Mouse (Mus musculus) adrenal gland, postnatal 36 days (tissue): ENCODE measurements around the gene Actl11. TPM values are rescaled to one million over a fixed set of nuclear protein-coding genes. Genes with fewer than 3 reads are reported as not detected.

Experiments used
- DNase-seq, 2 experiments: peaks; one replicate each; pipeline ENCODE4 v3.0.0; 2021; ENCODE audit warnings: mixed read lengths in 1 of 2
- long read RNA-seq, 2 experiments: library from polyadenylated mRNA; stranded (forward); transcript quantifications; one replicate each; pipeline ENCODE4 v2.0.0; 2021; ENCODE audit warnings: borderline sequencing depth in 2 of 2
- total RNA-seq, 2 experiments: library from RNA; stranded (reverse); gene quantifications; 2 replicates each; pipeline ENCODE4 v1.2.3; 2021

Gene Actl11
- not detected for total RNA-seq
- long read RNA-seq, experiment 1: 0 reads
- long read RNA-seq, experiment 2: 0 reads

GRCm38 (mm10) chr9:107928169-107928568 is at the start of gene Actl11:
Actl11 (plus strand) TSS chr9:107928469.
- DNase-seq: no peak

- no peak for DNase-seq
These were observed 47.9 kb upstream of the Actl11 start for GRCm38 (mm10) chr9:107880411-107880810.

GRCm38 (mm10) chr9:107887804-107888266 is 40.4 kb upstream of the Actl11 start, which contains the start of gene Mon1a:
Mon1a (plus strand) TSS chr9:107888151.
- DNase-seq: peak; percentile 94 to 95

GRCm38 (mm10) chr9:107888267-107888850 is 39.9 kb upstream of the Actl11 start:
- DNase-seq: peak; percentile 15 to 33

- DNase-seq: no peak
These were observed 38.0 kb upstream of the Actl11 start for GRCm38 (mm10) chr9:107890260-107890659.

GRCm38 (mm10) chr9:107891023-107891422 is 37.2 kb upstream of the Actl11 start:
- DNase-seq: no peak

GRCm38 (mm10) chr9:107898563-107898962 is 29.7 kb upstream of the Actl11 start:
- peak in 1 of 2 experiments; percentile 44 for DNase-seq

GRCm38 (mm10) chr9:107899855-107900254 is 28.4 kb upstream of the Actl11 start:
- DNase-seq: no peak

- DNase-seq: peak; percentile 62 to 78
These were observed 27.2 kb upstream of the Actl11 start for GRCm38 (mm10) chr9:107900840-107901626.

GRCm38 (mm10) chr9:107901627-107901914 is 26.7 kb upstream of the Actl11 start:
- DNase-seq: no peak

- DNase-seq: peak; percentile 87 to 89
These were observed 23.5 kb upstream of the Actl11 start for GRCm38 (mm10) chr9:107904726-107905125.

GRCm38 (mm10) chr9:107906252-107906966 is 21.9 kb upstream of the Actl11 start, which contains the start of gene Mst1r:
Mst1r (plus strand) TSS chr9:107906873.
- peak; percentile 89 to 94 for DNase-seq

GRCm38 (mm10) chr9:107906967-107907800 is 21.1 kb upstream of the Actl11 start:
- peak; percentile 15 to 25 for DNase-seq

- DNase-seq: peak in 1 of 2 experiments; percentile 17
These were observed 20.5 kb upstream of the Actl11 start for GRCm38 (mm10) chr9:107907801-107908120.

GRCm38 (mm10) chr9:107908410-107909158 is 19.7 kb upstream of the Actl11 start:
- peak; percentile 59 to 63 for DNase-seq

GRCm38 (mm10) chr9:107910025-107910769 is 18.1 kb upstream of the Actl11 start:
- DNase-seq: peak in 1 of 2 experiments; percentile 26

GRCm38 (mm10) chr9:107914764-107915420 is 13.4 kb upstream of the Actl11 start:
- no peak for DNase-seq

- DNase-seq: peak in 1 of 2 experiments; percentile 19
These were observed 10.2 kb upstream of the Actl11 start for GRCm38 (mm10) chr9:107917895-107918608.

- no peak for DNase-seq
These were observed 9.4 kb upstream of the Actl11 start for GRCm38 (mm10) chr9:107918884-107919283.
